Mouse (Mus musculus) myocyte (in vitro differentiated cells): ENCODE results near the gene Tmem209. TPM values are rescaled to one million over a fixed set of nuclear protein-coding genes. Genes with fewer than 3 reads are reported as not detected.

Source experiments
- H3K27me3 ChIP-seq: one replicate; pipeline ENCODE4 v1.6.1; 2011; ENCODE audit not compliant: control insufficient read depth, insufficient read depth, insufficient read length
- H3K36me3 ChIP-seq: one replicate; pipeline ENCODE4 v1.6.1; 2011; ENCODE audit not compliant: control insufficient read depth, insufficient read depth
- H3K4me2 ChIP-seq: one replicate; pipeline ENCODE4 v1.6.1; 2011; ENCODE audit warnings: low read depth, control low read depth
- H3K4me3 ChIP-seq: one replicate; pipeline ENCODE4 v1.5.1; 2011; ENCODE audit warnings: mild to moderate bottlenecking, control low read depth, moderate library complexity
- H3K79me2 ChIP-seq: one replicate; pipeline ENCODE4 v1.6.1; 2011; ENCODE audit not compliant: control insufficient read depth, insufficient read depth
- H3ac ChIP-seq: one replicate; pipeline ENCODE4 v1.6.1; 2011; ENCODE audit not compliant: control insufficient read depth, insufficient read length
- CEBPB ChIP-seq: IDR thresholded peaks from 2 replicates; pipeline ENCODE4 v1.6.1; 2011; ENCODE audit warnings: mild to moderate bottlenecking, moderate library complexity; ENCODE audit not compliant: poor library complexity, insufficient read depth, severe bottlenecking
- E2F4 ChIP-seq: IDR thresholded peaks from one replicate; pipeline ENCODE4 v1.6.1; 2011; ENCODE audit warnings: mild to moderate bottlenecking, control low read depth, moderate library complexity; ENCODE audit not compliant: insufficient read depth
- MAX ChIP-seq: IDR thresholded peaks from one replicate; pipeline ENCODE4 v1.6.1; 2011; ENCODE audit warnings: low read depth, mild to moderate bottlenecking, control low read depth
- MYOD1 ChIP-seq, 3 experiments: IDR thresholded peaks; one replicate each; pipeline ENCODE4 v1.6.1; 2011; ENCODE audit warnings: control low read depth in 2 of 3, low read depth in 2 of 3, mild to moderate bottlenecking in 2 of 3, moderate library complexity in 1 of 3; ENCODE audit not compliant: insufficient read length in 2 of 3, control insufficient read depth in 1 of 3
- MYOG ChIP-seq, 3 experiments: IDR thresholded peaks; one replicate each; pipeline ENCODE4 v1.6.1; 2011; ENCODE audit warnings: control low read depth in 2 of 3, low read depth in 2 of 3, mild to moderate bottlenecking in 2 of 3; ENCODE audit not compliant: insufficient read length in 2 of 3, control insufficient read depth in 1 of 3, insufficient read depth in 1 of 3
- POLR2A ChIP-seq: IDR thresholded peaks from one replicate; pipeline ENCODE4 v1.6.1; 2011; ENCODE audit warnings: low read depth, mild to moderate bottlenecking, control low read depth, moderate library complexity; ENCODE audit not compliant: insufficient read length
- POLR2AphosphoS2 ChIP-seq: IDR thresholded peaks from one replicate; pipeline ENCODE4 v1.6.1; 2011; ENCODE audit warnings: low read depth, control low read depth; ENCODE audit not compliant: insufficient read length
- REST ChIP-seq: IDR thresholded peaks from one replicate; pipeline ENCODE4 v1.6.1; 2011; ENCODE audit warnings: mild to moderate bottlenecking, control low read depth, moderate library complexity; ENCODE audit not compliant: insufficient read depth, insufficient read length
- SRF ChIP-seq: IDR thresholded peaks from one replicate; pipeline ENCODE4 v1.6.1; 2011; ENCODE audit warnings: low read depth; ENCODE audit not compliant: control insufficient read depth, insufficient read length
- TCF12 ChIP-seq: IDR thresholded peaks from one replicate; pipeline ENCODE4 v1.6.1; 2011; ENCODE audit warnings: mild to moderate bottlenecking, control low read depth; ENCODE audit not compliant: poor library complexity, insufficient read depth, severe bottlenecking
- TCF3 ChIP-seq: IDR thresholded peaks from one replicate; pipeline ENCODE4 v1.6.1; 2011; ENCODE audit warnings: low read depth, control low read depth; ENCODE audit not compliant: insufficient read length
- USF1 ChIP-seq: IDR thresholded peaks from one replicate; pipeline ENCODE4 v1.6.1; 2011; ENCODE audit warnings: low read depth, mild to moderate bottlenecking, control low read depth, moderate library complexity
- polyA plus RNA-seq: library from polyadenylated mRNA; unstranded; fragments of >200 nt; fragmentation: generic; extraction: Trizol; gene quantifications from one replicate; pipeline ENCODE4 v1.2.1, GENCODE M21; 2012; ENCODE audit warnings: missing spikeins

The Tmem209 gene
- polyA plus RNA-seq, 1 experiment, result 24.3 TPM

DNA sequence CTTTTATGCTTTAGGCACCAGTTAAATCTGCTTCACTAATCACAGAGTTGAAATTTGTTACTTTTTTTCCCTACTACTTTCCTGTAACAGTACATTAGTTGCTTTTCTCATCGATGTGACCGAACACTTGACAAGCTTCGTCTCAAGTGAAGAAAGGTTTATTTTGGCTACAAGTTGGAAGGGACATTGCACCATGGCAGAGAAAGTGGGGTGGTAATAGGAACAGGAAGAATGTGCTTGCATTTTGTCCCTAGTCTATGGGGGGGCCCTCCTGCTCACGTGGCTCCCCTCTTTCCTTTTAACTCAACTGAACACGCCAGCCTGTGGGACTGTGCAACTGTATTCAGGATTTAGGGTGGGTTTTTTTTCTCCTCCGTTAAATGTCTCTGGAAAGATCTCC is 43.0 kb upstream of the Tmem209 start:
- Histone ChIP-seq H3K36me3 (no peaks in the 10 kb centered on the region), H3K27me3 (no peaks in the 10 kb centered on the region), H3K4me3 (no peak overlapping the region), H3K79me2 (no peaks in the 10 kb centered on the region), H3K4me2 (no peak overlapping the region), H3ac (no peak overlapping the region)
- no peak for TF ChIP-seq CEBPB
- no peak for TF ChIP-seq SRF
- TF ChIP-seq POLR2A, result no peak
- TF ChIP-seq POLR2AphosphoS2, result no peak
- no peak for TF ChIP-seq E2F4
- TF ChIP-seq MYOG (IDR thresholded peaks at IDR 0.05; ENCODE audit: control insufficient read depth in 1 of 3, insufficient read depth in 1 of 3, insufficient read length in 2 of 3, low read depth in 2 of 3), result no peak
- TF ChIP-seq TCF3, result no peak
- TF ChIP-seq MAX, result no peak
- no peak for TF ChIP-seq MYOD1 (IDR thresholded peaks at IDR 0.05; ENCODE audit: control insufficient read depth in 1 of 3, insufficient read length in 2 of 3, low read depth in 2 of 3)
- TF ChIP-seq TCF12, result no peak
- TF ChIP-seq REST, result no peak
- TF ChIP-seq USF1, result no peak

DNA sequence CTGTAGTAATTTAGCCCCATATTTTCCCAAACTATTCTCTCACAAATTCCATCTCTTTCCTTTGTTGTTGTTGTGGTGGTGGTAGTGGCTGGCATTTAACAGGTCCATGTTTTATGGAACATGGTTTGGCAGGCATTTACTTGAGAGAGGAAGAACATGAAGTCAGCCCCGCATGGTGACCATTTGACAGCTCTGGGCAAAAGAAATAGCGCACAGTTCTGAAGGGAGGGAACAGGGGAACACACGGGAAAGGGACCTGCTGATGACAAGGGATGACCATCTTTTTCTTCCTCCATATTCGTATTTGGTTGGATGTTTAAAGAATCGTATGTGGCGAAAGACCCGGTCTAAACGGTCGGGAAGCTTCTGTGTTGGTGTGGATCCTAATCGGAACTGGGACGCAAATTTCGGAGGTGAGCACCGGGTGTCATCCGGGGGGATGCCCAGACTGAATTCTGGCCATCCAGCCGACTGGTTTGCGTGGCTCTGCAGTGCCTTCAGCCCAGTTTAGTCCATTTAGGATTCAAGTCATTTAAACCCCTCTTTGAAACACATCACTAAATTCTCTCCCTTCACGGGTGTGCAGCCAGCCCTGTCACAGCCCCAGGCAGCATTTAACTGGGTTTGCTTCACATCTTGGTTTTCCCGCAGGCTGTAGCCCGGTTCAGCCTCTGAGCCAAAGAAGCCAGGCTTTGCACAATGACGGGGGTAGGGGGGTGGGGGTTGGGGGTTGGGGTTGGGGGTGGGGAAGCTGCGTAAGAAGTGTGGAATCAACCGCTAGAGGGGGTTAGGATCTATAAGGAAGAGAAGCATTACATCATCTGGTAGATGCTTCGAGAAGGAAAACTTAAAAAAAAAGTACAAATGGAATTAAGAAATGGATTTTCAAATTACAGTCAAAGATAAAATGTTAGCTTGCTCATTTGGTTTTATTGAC is 42.3 kb upstream of the Tmem209 start:
- TF ChIP-seq SRF (no peak), USF1 (no peak), CEBPB (no peak), MYOD1 (IDR thresholded peaks at IDR 0.05; ENCODE audit: control insufficient read depth in 1 of 3, insufficient read length in 2 of 3, low read depth in 2 of 3) (no peak), POLR2AphosphoS2 (no peak), E2F4 (no peak)
- Histone ChIP-seq H3K4me2 (no peak overlapping the region), H3ac (no peak overlapping the region), H3K27me3 (no peaks in the 10 kb centered on the region), H3K36me3 (no peaks in the 10 kb centered on the region), H3K4me3 (no peak overlapping the region), H3K79me2 (no peaks in the 10 kb centered on the region)

DNA sequence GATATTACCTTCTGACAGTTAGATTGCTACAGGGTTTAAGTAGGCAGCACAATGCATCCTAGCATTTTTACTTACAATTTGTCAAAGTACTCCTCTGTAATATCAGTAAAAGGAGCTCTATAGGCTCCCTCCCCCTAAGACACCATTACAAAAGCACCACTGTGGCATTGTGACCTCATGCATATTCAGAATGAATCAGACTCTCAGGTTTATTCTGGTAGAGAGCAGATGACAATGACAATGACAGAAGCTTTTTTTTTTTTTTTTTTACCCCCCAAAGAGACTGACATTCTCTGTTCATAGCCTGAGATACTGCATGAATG is 41.6 kb upstream of the Tmem209 start:
- Histone ChIP-seq H3K27me3 (no peaks in the 10 kb centered on the region), H3K4me2 (no peak overlapping the region), H3ac (no peak overlapping the region), H3K79me2 (no peaks in the 10 kb centered on the region), H3K4me3 (no peak overlapping the region), H3K36me3 (no peaks in the 10 kb centered on the region)
- TF ChIP-seq POLR2AphosphoS2, result no peak
- no peak for TF ChIP-seq E2F4
- TF ChIP-seq POLR2A, result no peak
- TF ChIP-seq MYOD1 (IDR thresholded peaks at IDR 0.05; ENCODE audit: control insufficient read depth in 1 of 3, insufficient read length in 2 of 3, low read depth in 2 of 3), result no peak
- no peak for TF ChIP-seq USF1
- TF ChIP-seq REST, result no peak
- TF ChIP-seq SRF, result no peak
- no peak for TF ChIP-seq MAX
- no peak for TF ChIP-seq CEBPB
- no peak for TF ChIP-seq MYOG (IDR thresholded peaks at IDR 0.05; ENCODE audit: control insufficient read depth in 1 of 3, insufficient read depth in 1 of 3, insufficient read length in 2 of 3, low read depth in 2 of 3)
- TF ChIP-seq TCF3, result no peak
- TF ChIP-seq TCF12, result no peak

DNA sequence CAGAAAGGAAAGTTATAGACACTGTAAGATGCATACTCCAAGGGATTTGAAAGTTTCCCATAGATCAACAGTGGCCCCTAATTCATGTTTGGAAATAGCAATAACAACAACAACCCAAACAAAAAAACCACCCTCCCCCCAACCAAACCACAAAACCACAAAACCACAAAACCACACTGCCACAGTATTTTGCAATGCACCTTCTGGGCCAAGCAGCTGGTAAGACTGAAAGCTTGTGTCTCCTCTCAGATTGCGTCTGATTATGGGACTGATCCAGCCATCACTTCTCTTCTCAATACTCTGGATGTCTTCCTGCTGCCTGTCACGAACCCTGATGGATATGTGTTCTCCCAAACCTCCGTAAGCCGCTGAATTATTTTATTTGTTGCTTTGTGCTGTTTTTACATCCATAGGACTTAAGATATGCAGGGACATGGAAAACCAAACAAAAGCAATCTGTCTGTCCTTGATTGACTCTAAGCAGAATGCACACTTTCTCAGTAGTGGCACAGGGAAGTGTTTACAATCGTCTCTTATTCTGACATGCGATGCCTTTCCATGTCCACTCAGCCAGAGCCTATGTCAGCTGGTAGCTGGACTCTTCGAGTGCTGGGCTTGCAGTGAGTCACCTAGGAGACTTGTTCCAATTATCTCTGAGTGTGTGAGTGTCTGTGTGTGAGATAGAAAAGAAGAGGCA is 41.1 kb upstream of the Tmem209 start:
- Histone ChIP-seq H3K4me2 (no peak overlapping the region), H3K4me3 (no peak overlapping the region), H3ac (no peak overlapping the region), H3K36me3 (no peaks in the 10 kb centered on the region), H3K27me3 (no peaks in the 10 kb centered on the region), H3K79me2 (no peaks in the 10 kb centered on the region)
- peak in 2 of 3 experiments; percentile 41 to 47 for TF ChIP-seq MYOD1 (IDR thresholded peaks at IDR 0.05; ENCODE audit: control insufficient read depth in 1 of 3, insufficient read length in 2 of 3, low read depth in 2 of 3)
- TF ChIP-seq SRF, result no peak
- TF ChIP-seq TCF3, result no peak
- TF ChIP-seq CEBPB, result peak; percentile 92
- TF ChIP-seq MYOG (IDR thresholded peaks at IDR 0.05; ENCODE audit: control insufficient read depth in 1 of 3, insufficient read depth in 1 of 3, insufficient read length in 2 of 3, low read depth in 2 of 3), result peak in 1 of 3 experiments; percentile 49
